In genomic region chr4:144891743-144892132, GRCm38 (mm10) we compare ENCODE assay signal across 8 mouse cellular contexts. TPM values are rescaled to one million over a fixed set of nuclear protein-coding genes. Genes with fewer than 3 reads are reported as not detected.
DNase-seq lines count a peak whose midpoint lies in the region; ATAC-seq and TF ChIP-seq lines count a peak whose summit lies in the region.

No protein-coding gene starts in this region.

- H3K36me3 ChIP-seq in heart, adult 2 months (ENCODE audit: control insufficient read depth, insufficient read depth, low read length) = peaks cover under 1% of the 10 kb centered on the region; the same call in 1 of the 2 replicates
- peaks cover 0 to 4% of the 10 kb centered on the region in 2 experiments for H3K36me3 ChIP-seq in CH12.LX (replicated peaks in 1 of 2; ENCODE audit: control insufficient read depth in 1 of 2, insufficient read depth in 1 of 2, low read length in 1 of 2)
- H3K36me3 ChIP-seq in forebrain, embryonic 16.5 days (ENCODE audit: control insufficient read depth, insufficient read depth) = no peaks in the 10 kb centered on the region
- H3K36me3 ChIP-seq in liver, embryonic 16.5 days (ENCODE audit: control insufficient read depth, insufficient read depth) = no peaks in the 10 kb centered on the region

- H3K4me3 ChIP-seq in heart, adult 2 months = peak overlapping the region; percentile 83
- H3K4me3 ChIP-seq in CH12.LX (replicated peaks in 1 of 3; ENCODE audit: low read depth in 2 of 3, low read length in 2 of 3, poor library complexity in 1 of 3) = peak overlapping the region; percentile 61
- peak overlapping the region; percentile 50 for H3K4me3 ChIP-seq in forebrain, embryonic 16.5 days (replicated peaks; ENCODE audit: low read length)
- peak overlapping the region; percentile 66 for H3K4me3 ChIP-seq in liver, embryonic 16.5 days (ENCODE audit: low read depth, low read length)

- intact Hi-C loops in heart, adult 2 months (cut with DNase I) = loop anchor here (1.0 to 10.0 kb wide), 7 partner anchors 39 to 393 kb away; no protein-coding TSS in a partner anchor
- intact Hi-C loops in heart, postnatal 25 days (cut with DNase I) = loop anchor here (2.0 to 5.0 kb wide), 3 partner anchors 106 to 406 kb away; no protein-coding TSS in a partner anchor

- no peak for DNase-seq in heart, adult 2 months
- no peak for DNase-seq in heart, postnatal 25 days (ENCODE audit: low spot score)
- DNase-seq in CH12.LX (ENCODE audit: extremely low read depth) = no peak
- DNase-seq in frontal cortex, postnatal 14 days (ENCODE audit: low spot score in 2 of 2) = no peak
- no peak for DNase-seq in right cerebral cortex, adult 18-20 months
- no peak for DNase-seq in natural killer cell, adult 2 months (ENCODE audit: low spot score in 2 of 2)

- no peak for TF ChIP-seq CTCF in heart, adult 2 months (IDR thresholded peaks at IDR 0.05)
- TF ChIP-seq CTCF in CH12.LX (conservative IDR thresholded peaks at IDR 0.05 in 1 of 2, IDR thresholded peaks at IDR 0.05 in 1 of 2; ENCODE audit: low read depth in 2 of 2, low read length in 2 of 2) = no peak

- in situ Hi-C loops in CH12.LX (cut with MboI; ENCODE audit: low pct_ligation_motif_present, low pct_unique_long_range_greater_than_20kb, low sequenced_read_pairs) = loop anchor here (25.0 kb wide), 2 partner anchors 329 to 396 kb away; partner anchors contain the start of gene Gm13124

- H3K4me1 ChIP-seq in heart, adult 2 months (ENCODE audit: control insufficient read depth, insufficient read depth, low read length) = peaks cover 10% of the 10 kb centered on the region
- peaks cover 9 to 40% of the 10 kb centered on the region in 2 experiments for H3K4me1 ChIP-seq in CH12.LX (ENCODE audit: control insufficient read depth in 1 of 2, insufficient read depth in 2 of 2)
- H3K4me1 ChIP-seq in forebrain, embryonic 16.5 days (replicated peaks; ENCODE audit: control insufficient read depth, insufficient read depth, low read length) = peaks cover 26% of the 10 kb centered on the region
- peaks cover 7% of the 10 kb centered on the region for H3K4me1 ChIP-seq in liver, embryonic 16.5 days (ENCODE audit: control insufficient read depth, low read depth, low read length)

- no peak for TF ChIP-seq EP300 in heart, adult 2 months (IDR thresholded peaks at IDR 0.05; ENCODE audit: insufficient read depth, low read depth, low read length)
- TF ChIP-seq EP300 in CH12.LX (IDR thresholded peaks at IDR 0.05; ENCODE audit: low read length) = no peak

- 24% methylated on average over 5 of the region's 5 CpGs for WGBS in heart, adult 2 months
- WGBS in forebrain, embryonic 16.5 days = 13% methylated on average over 5 of the region's 5 CpGs
- WGBS in liver, embryonic 16.5 days (ENCODE audit: insufficient replicate concordance) = 12% methylated on average over 5 of the region's 5 CpGs

- no peak for TF ChIP-seq RAD21 in CH12.LX (IDR thresholded peaks at IDR 0.05; ENCODE audit: low read depth, low read length)

- TF ChIP-seq POLR2A in heart, adult 2 months (IDR thresholded peaks at IDR 0.05; ENCODE audit: insufficient read depth, low read depth, low read length) = no peak
- no peak; the same call in 1 of the 2 replicates for TF ChIP-seq POLR2A in CH12.LX (IDR thresholded peaks at IDR 0.05; ENCODE audit: low read depth, low read length)

- H3K4me2 ChIP-seq in CH12.LX (ENCODE audit: insufficient read depth, low read depth, poor library complexity, severe bottlenecking) = peak overlapping the region; percentile 88
- peak overlapping the region; percentile 84 for H3K4me2 ChIP-seq in forebrain, embryonic 16.5 days (ENCODE audit: low read length)
- H3K4me2 ChIP-seq in liver, embryonic 16.5 days (ENCODE audit: low read depth, low read length) = peak overlapping the region; percentile 73

- H3K79me2 ChIP-seq in heart, adult 2 months (replicated peaks; ENCODE audit: control insufficient read depth, insufficient read depth, low read length) = peaks cover 2% of the 10 kb centered on the region
- peaks cover 20% of the 10 kb centered on the region for H3K79me2 ChIP-seq in CH12.LX (replicated peaks; ENCODE audit: control insufficient read depth, extremely low read depth, insufficient read depth, poor library complexity, severe bottlenecking)

- peak overlapping the region; percentile 60 for H3K9ac ChIP-seq in heart, adult 2 months (ENCODE audit: low read depth, low read length)
- peak overlapping the region; percentile 59 for H3K9ac ChIP-seq in CH12.LX (ENCODE audit: insufficient read depth, low read depth)
- 0 out of 2 replicates have a peak overlapping the region, but pooled peaks have one; percentile 29 for H3K9ac ChIP-seq in forebrain, embryonic 16.5 days (replicated peaks; ENCODE audit: low read depth, low read length)
- H3K9ac ChIP-seq in liver, embryonic 16.5 days (ENCODE audit: low read depth, low read length) = peak overlapping the region; percentile 43; the same call in 1 of the 2 replicates

- H3K27me3 ChIP-seq in heart, adult 2 months (ENCODE audit: control insufficient read depth, insufficient read depth, low read length) = no peaks in the 10 kb centered on the region
- no peaks in the 10 kb centered on the region for H3K27me3 ChIP-seq in CH12.LX (replicated peaks)
- H3K27me3 ChIP-seq in forebrain, embryonic 16.5 days (replicated peaks; ENCODE audit: control insufficient read depth, insufficient read depth, low read length) = peaks cover 18% of the 10 kb centered on the region
- H3K27me3 ChIP-seq in liver, embryonic 16.5 days (ENCODE audit: control insufficient read depth, insufficient read depth, low read depth, low read length) = peaks cover 27% of the 10 kb centered on the region

- no peaks in the 10 kb centered on the region for H3K9me3 ChIP-seq in CH12.LX (replicated peaks; ENCODE audit: low read length)
- no peaks in the 10 kb centered on the region for H3K9me3 ChIP-seq in forebrain, embryonic 16.5 days (ENCODE audit: control insufficient read depth, low read length)
- H3K9me3 ChIP-seq in liver, embryonic 16.5 days (replicated peaks; ENCODE audit: control insufficient read depth, low read length) = no peaks in the 10 kb centered on the region

- no peak for ATAC-seq in forebrain, embryonic 16.5 days
- ATAC-seq in liver, embryonic 16.5 days (ENCODE audit: low read depth) = no peak

- peak overlapping the region; percentile 98 for H3K27ac ChIP-seq in heart, adult 2 months
- H3K27ac ChIP-seq in CH12.LX (ENCODE audit: insufficient read depth, low read depth) = peak overlapping the region; percentile 97
- no peak overlapping the region for H3K27ac ChIP-seq in forebrain, embryonic 16.5 days (ENCODE audit: low read length)
- H3K27ac ChIP-seq in liver, embryonic 16.5 days (ENCODE audit: low read length) = peak overlapping the region; percentile 71

- dilution Hi-C loops in CH12.LX (cut with MboI; ENCODE audit: extremely low pct_ligation_motif_present, extremely low pct_unique_long_range_greater_than_20kb, low sequenced_read_pairs) = loop anchor here (25.0 kb wide), 1 partner anchor 96 kb away; no protein-coding TSS in a partner anchor

TF ChIP-seq in CH12.LX, 34 proteins besides CTCF, POLR2A, EP300 and RAD21:
- TF ChIP-seq CHD1 (IDR thresholded peaks at IDR 0.05; ENCODE audit: low read depth, low read length) = no peak
- no peak for TF ChIP-seq MAX (IDR thresholded peaks at IDR 0.05; ENCODE audit: low read length)
- no peak for TF ChIP-seq SIN3A (IDR thresholded peaks at IDR 0.05; ENCODE audit: low read length)
- no peak for TF ChIP-seq ELF1 (IDR thresholded peaks at IDR 0.05; ENCODE audit: low read depth, low read length)
- TF ChIP-seq GABPA (IDR thresholded peaks at IDR 0.05; ENCODE audit: insufficient replicate concordance, low read depth, low read length) = no peak
- no peak for TF ChIP-seq TCF12 (IDR thresholded peaks at IDR 0.05; ENCODE audit: low read depth, low read length)
- TF ChIP-seq TBP (conservative IDR thresholded peaks at IDR 0.05; ENCODE audit: low read depth, low read length) = no peak
- no peak for TF ChIP-seq ZKSCAN1 (IDR thresholded peaks at IDR 0.05; ENCODE audit: borderline replicate concordance, low read depth, low read length)
- TF ChIP-seq ZC3H11A (IDR thresholded peaks at IDR 0.05; ENCODE audit: low read depth, low read length) = no peak
- TF ChIP-seq MAFK (IDR thresholded peaks at IDR 0.05; ENCODE audit: insufficient replicate concordance, low read length) = no peak
- TF ChIP-seq POLR2AphosphoS2 (IDR thresholded peaks at IDR 0.05; ENCODE audit: low read depth, low read length) = no peak
- no peak for TF ChIP-seq USF2 (conservative IDR thresholded peaks at IDR 0.05; ENCODE audit: low read depth, low read length)
- TF ChIP-seq MXI1 (IDR thresholded peaks at IDR 0.05; ENCODE audit: low read depth, low read length) = no peak; the same call in 1 of the 2 replicates

RNA-seq across cellular contexts. Expression of gene Dhrs3, which starts 0.9 kb away (rescaled TPM):
- 100 to 1,000 TPM; 139 to 143 TPM for total RNA-seq in heart, adult 2 months (2021)
- polyA plus RNA-seq in heart, adult 2 months (2012; rRNA removed) = 113 and 144 TPM in 2 replicates
- 100 to 1,000 TPM; 112 to 126 TPM for total RNA-seq in heart, postnatal 25 days (2021)
- total RNA-seq in CH12.LX (2012; rRNA removed) (24.4 and 37.7 TPM in 2 replicates), CH12.LX (2014; rRNA removed) (8.7 and 10.5 TPM in 2 replicates)
- polyA plus RNA-seq in CH12.LX (2012; ENCODE audit: insufficient read length, low read depth) = 7.8 and 7.9 TPM in 2 replicates
- 16.3 and 28.1 TPM in 2 replicates for polyA plus RNA-seq in forebrain, embryonic 16.5 days (2015; fragmentation: Nextera tagmentation; extraction: Ambion mirVana)
- 35.3 and 39.2 TPM in 2 replicates for polyA plus RNA-seq in liver, embryonic 16.5 days (2015; fragmentation: Nextera tagmentation; extraction: Ambion mirVana)
